Mouse (Mus musculus): ENCODE measurements around the gene Dhx29.

The Dhx29 gene

DNA sequence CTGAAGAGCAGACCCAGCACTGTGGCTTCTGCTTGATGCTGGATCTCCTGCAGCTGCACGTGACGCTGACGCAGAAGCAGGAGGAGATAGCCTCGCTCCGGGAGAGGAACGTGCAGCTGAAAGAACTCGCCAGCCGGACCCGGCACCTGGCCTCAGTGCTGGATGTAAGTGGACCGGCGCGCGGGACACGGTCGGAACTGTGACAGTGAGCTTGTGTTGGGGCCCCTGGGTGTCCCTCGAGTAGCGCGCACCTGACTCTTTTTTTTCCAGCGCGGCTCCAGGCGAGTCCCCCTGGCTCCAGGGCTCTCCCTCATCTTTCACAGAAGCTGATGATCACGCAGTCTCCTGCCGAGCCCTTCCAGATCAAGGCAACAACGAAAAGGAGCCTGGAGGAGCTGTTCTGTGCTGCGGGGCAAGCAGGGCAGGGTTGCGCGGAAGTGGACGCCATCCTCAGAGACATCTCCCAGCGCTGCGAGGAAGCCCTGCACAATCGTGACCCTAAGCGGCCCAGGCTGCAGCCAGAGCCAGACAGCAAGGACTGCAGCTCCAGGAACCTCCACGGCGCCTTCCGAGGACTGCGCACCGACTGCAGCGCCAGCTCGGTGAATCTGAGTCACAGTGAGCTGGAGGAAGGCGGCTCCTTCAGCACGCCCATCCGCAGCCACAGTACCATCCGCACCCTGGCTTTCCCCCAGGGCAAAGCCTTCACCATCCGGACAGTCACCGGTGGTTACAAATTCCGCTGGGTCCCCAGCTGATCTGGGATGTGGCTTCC, 71.4 kb downstream of the Dhx29 start:
- no peak for TF ChIP-seq GATA4 (IDR thresholded peaks at IDR 0.05; ENCODE audit: insufficient replicate concordance, low read length)

DNA sequence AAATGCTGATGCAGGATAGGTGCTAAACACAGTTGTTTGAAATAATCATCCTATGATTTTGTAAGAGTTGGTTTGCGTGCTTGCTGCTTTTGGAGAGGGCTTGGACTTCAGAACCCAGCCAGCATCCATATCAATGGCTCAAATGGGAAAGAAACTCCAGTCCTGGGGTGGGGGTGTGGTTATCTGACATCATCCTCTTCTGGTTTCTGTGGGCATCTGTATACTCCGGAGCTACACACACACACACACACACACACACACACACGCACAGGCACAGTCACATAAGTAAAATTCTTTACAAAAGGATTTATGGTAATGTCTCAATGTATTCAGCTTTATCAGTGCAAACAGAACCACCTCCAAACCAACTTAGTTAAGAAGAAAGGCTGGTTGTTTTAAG, 72.8 kb downstream of the Dhx29 start:
- no peak for TF ChIP-seq GATA4 (IDR thresholded peaks at IDR 0.05; ENCODE audit: insufficient replicate concordance, low read length)

DNA sequence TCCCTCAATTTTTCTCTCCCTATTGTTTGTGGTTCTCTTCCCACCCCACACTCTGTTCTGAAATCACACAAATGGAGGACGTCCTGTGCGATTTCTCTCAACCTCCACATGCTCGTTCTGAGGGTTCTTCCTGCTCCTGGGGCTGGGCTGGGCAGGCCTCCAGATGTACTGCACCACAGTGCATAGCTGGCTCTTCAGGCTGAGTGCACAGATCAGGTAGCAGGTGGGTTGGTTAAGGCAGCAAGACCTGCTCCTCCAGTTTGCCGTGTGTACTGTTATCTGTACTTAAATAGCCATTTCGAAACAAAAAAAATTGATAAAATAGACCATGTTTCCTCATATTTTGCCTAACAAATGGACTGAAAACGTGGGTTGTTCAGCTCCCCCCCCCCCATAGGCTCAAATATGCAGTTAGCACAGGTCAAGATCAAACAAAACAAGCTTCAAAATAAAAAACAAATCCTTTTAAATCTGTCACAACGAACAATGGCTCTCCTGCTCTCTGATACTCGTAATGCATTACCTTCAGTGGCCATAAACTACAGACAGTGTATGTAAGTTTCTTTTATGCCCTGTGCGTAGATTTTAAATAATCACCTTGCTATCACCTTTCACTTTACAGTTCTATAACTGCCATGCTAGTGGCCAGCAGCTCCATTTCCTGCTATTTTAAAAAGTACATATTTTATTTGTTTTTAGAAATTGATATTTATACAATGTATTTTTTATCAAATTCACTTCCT, 73.5 kb downstream of the Dhx29 start:
- no peak for TF ChIP-seq GATA4 (IDR thresholded peaks at IDR 0.05; ENCODE audit: insufficient replicate concordance, low read length)

DNA sequence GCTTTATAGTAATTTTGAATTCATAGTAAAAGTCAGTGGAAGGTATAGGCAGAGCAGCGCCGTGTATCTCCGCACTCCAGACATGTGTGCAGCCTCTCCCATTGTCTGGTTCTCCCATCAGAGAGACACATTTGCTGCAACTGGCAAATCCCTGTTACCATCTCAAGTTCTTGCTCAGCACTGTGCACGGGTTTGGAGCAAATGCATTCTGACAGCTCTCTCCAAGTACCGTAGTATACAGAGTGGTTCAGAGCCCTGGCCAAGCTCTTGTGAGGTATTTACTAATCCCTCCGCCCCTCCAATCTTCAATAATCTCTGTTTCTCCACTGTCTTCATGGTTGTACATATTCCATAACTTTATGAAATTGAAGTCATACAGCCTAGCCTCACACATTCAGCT, 85.4 kb downstream of the Dhx29 start:
- TF ChIP-seq GATA4 (IDR thresholded peaks at IDR 0.05; ENCODE audit: insufficient replicate concordance, low read length), result no peak
